Mouse (Mus musculus) E14TG2a.4 (cell line): ENCODE data around the gene Ica1.

Source experiments
- CTCF ChIP-seq: conservative IDR thresholded peaks from 2 replicates; pipeline ENCODE4 v1.5.1; 2014; ENCODE audit warnings: low read length
- NANOG ChIP-seq: IDR thresholded peaks from 2 replicates; pipeline ENCODE4 v1.6.1; 2014; ENCODE audit warnings: borderline replicate concordance, low read length, mixed read lengths
- POU5F1 ChIP-seq: IDR thresholded peaks from 2 replicates; pipeline ENCODE4 v1.6.1; 2014; ENCODE audit warnings: low read length, borderline replicate concordance

- TF ChIP-seq CTCF (no peak), POU5F1 (no peak), NANOG (no peak)
These were observed 118.9 kb downstream of the Ica1 start for GRCm38 (mm10) chr6:8659194-8659959.
